17 mouse cellular contexts compared by ENCODE assay signal in the genomic region with DNA sequence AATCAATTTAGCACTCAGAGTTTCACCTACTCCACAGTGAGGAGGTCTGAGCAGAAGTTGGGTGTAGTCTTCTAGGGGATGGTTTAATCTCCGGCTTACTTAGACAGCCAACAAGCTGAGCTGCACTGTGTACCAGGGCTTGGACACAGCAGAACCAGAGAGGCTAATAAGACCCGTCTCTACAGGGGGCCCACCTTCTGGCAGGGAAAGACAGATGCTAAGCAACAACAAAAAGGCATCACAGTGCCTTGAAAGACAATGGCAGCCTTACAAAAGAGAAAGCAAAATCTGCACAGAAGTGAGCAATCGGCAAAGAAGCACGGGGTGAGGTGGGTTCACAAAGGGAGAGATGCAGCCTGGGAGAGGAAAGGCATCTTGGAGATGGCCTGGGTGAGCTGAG. TPM values are rescaled to one million over a fixed set of nuclear protein-coding genes. Genes with fewer than 3 reads are reported as not detected.
DNase-seq lines count a peak whose midpoint lies in the region; ATAC-seq and TF ChIP-seq lines count a peak whose summit lies in the region.
"Had no signal": no experiment of that assay in that cellular context is flagged by ENCODE, and none has a peak within 500 bp of the region (broad histone marks: within the 10 kb centered on the region; RNA-seq: fewer than 3 reads in every experiment).

No protein-coding gene starts in this region.

- ATAC-seq in heart, postnatal 0 days (ENCODE audit: insufficient read depth, low read depth): no peak
- ATAC-seq in midbrain, embryonic 11.5 days (ENCODE audit: low FRiP score): no peak
- ATAC-seq in midbrain, embryonic 15.5 days (replicated peaks): no peak
- no peak for ATAC-seq in midbrain, postnatal 0 days (ENCODE audit: low FRiP score)
- ATAC-seq: forebrain, embryonic 16.5 days; intestine, postnatal 0 days had no signal

- no peak overlapping the region for H3K4me2 ChIP-seq in heart, postnatal 0 days (ENCODE audit: low read depth, low read length)
- H3K4me2 ChIP-seq in midbrain, embryonic 11.5 days: no peak overlapping the region
- H3K4me2 ChIP-seq in midbrain, embryonic 15.5 days: no peak overlapping the region
- no peak overlapping the region for H3K4me2 ChIP-seq in midbrain, postnatal 0 days (ENCODE audit: low read depth, low read length, poor library complexity, severe bottlenecking)
- H3K4me2 ChIP-seq: embryonic facial prominence, embryonic 13.5 days had no signal

- no peak overlapping the region for H3K9ac ChIP-seq in heart, postnatal 0 days (replicated peaks; ENCODE audit: low read depth, low read length)
- no peak overlapping the region for H3K9ac ChIP-seq in midbrain, embryonic 11.5 days (ENCODE audit: low read length)
- H3K9ac ChIP-seq in midbrain, embryonic 15.5 days: no peak overlapping the region
- H3K9ac ChIP-seq in midbrain, postnatal 0 days (replicated peaks; ENCODE audit: low read length, poor library complexity, severe bottlenecking): no peak overlapping the region
- H3K9ac ChIP-seq: embryonic facial prominence, embryonic 13.5 days had no signal

- H3K4me1 ChIP-seq in heart, postnatal 0 days (ENCODE audit: control insufficient read depth, insufficient read depth): no peaks in the 10 kb centered on the region; the same call in 1 of the 2 replicates
- peaks cover 17% of the 10 kb centered on the region for H3K4me1 ChIP-seq in midbrain, embryonic 11.5 days (ENCODE audit: control insufficient read depth, insufficient read depth, low read length)
- peaks cover 24% of the 10 kb centered on the region for H3K4me1 ChIP-seq in midbrain, embryonic 15.5 days
- peaks cover 20% of the 10 kb centered on the region for H3K4me1 ChIP-seq in brown adipose tissue, adult 24 weeks (ENCODE audit: control insufficient read depth, insufficient read depth, insufficient read length, low read length)
- no peaks in the 10 kb centered on the region; the same call in 1 of the 2 replicates for H3K4me1 ChIP-seq in midbrain, postnatal 0 days (ENCODE audit: insufficient read depth, low read length)

- no peak for TF ChIP-seq CTCF in heart, postnatal 0 days (IDR thresholded peaks at IDR 0.05; ENCODE audit: low read depth)
- no peak for TF ChIP-seq CTCF in midbrain, postnatal 0 days (IDR thresholded peaks at IDR 0.05)

- no peak for DNase-seq in heart, postnatal 0 days (ENCODE audit: low spot score)
- DNase-seq in heart, adult 8-10 months (ENCODE audit: low spot score): no peak
- DNase-seq in midbrain, embryonic 11.5 days (ENCODE audit: low spot score, missing footprints): no peak
- DNase-seq in midbrain, postnatal 0 days (ENCODE audit: low spot score): peak; percentile 28
- no peak for DNase-seq in adrenal gland, postnatal 10 days
- DNase-seq: cerebellum, adult 18-20 months; heart, postnatal 36 days; kidney, postnatal 14 days; right cerebral cortex, postnatal 25 days had no signal

- peaks cover 4% of the 10 kb centered on the region; the same call in 1 of the 2 replicates for H3K9me3 ChIP-seq in heart, postnatal 0 days (replicated peaks; ENCODE audit: control insufficient read depth, low read length)
- H3K9me3 ChIP-seq in midbrain, embryonic 11.5 days (ENCODE audit: control insufficient read depth, low read length): no peaks in the 10 kb centered on the region
- no peaks in the 10 kb centered on the region for H3K9me3 ChIP-seq in midbrain, embryonic 15.5 days
- no peaks in the 10 kb centered on the region for H3K9me3 ChIP-seq in midbrain, postnatal 0 days (ENCODE audit: low read length)

- WGBS in heart, postnatal 0 days: 64% methylated on average over 4 of the region's 4 CpGs
- 19% methylated on average over 4 of the region's 4 CpGs for WGBS in midbrain, embryonic 11.5 days
- 7% methylated on average over 4 of the region's 4 CpGs for WGBS in midbrain, embryonic 15.5 days
- 16% methylated on average over 4 of the region's 4 CpGs for WGBS in midbrain, postnatal 0 days

- peaks cover 47% of the 10 kb centered on the region for H3K27me3 ChIP-seq in heart, postnatal 0 days (ENCODE audit: control insufficient read depth, insufficient read depth, low read length)
- peaks cover 19% of the 10 kb centered on the region for H3K27me3 ChIP-seq in midbrain, embryonic 11.5 days (ENCODE audit: control insufficient read depth, insufficient read depth, low read length)
- H3K27me3 ChIP-seq in midbrain, embryonic 15.5 days (replicated peaks): peaks cover 10% of the 10 kb centered on the region
- no peaks in the 10 kb centered on the region for H3K27me3 ChIP-seq in midbrain, postnatal 0 days (ENCODE audit: insufficient read depth, low read length)

- no peak overlapping the region for H3K4me3 ChIP-seq in heart, postnatal 0 days (ENCODE audit: low read depth, low read length)
- no peak overlapping the region for H3K4me3 ChIP-seq in midbrain, embryonic 11.5 days (ENCODE audit: low read depth, low read length)
- H3K4me3 ChIP-seq in midbrain, embryonic 15.5 days: no peak overlapping the region
- no peak overlapping the region for H3K4me3 ChIP-seq in brown adipose tissue, adult 24 weeks (ENCODE audit: insufficient read depth, low read depth, low read length)
- no peak overlapping the region for H3K4me3 ChIP-seq in midbrain, postnatal 0 days (ENCODE audit: low read depth, low read length)
- H3K4me3 ChIP-seq: embryonic facial prominence, embryonic 13.5 days had no signal

- 0 out of 2 replicates have a peak overlapping the region, but pooled peaks have one; percentile 79 for H3K27ac ChIP-seq in heart, postnatal 0 days (ENCODE audit: low read depth)
- 0 out of 2 replicates have a peak overlapping the region, but pooled peaks have one; percentile 32 for H3K27ac ChIP-seq in midbrain, embryonic 11.5 days (ENCODE audit: low read depth, low read length)
- H3K27ac ChIP-seq in midbrain, embryonic 15.5 days: no peak overlapping the region
- H3K27ac ChIP-seq in brown adipose tissue, adult 24 weeks (replicated peaks; ENCODE audit: low read depth, low read length): peak overlapping the region; percentile 98
- H3K27ac ChIP-seq in midbrain, postnatal 0 days (ENCODE audit: low read depth, low read length): no peak overlapping the region
- H3K27ac ChIP-seq: embryonic facial prominence, embryonic 13.5 days had no signal

- no peak for TF ChIP-seq EP300 in heart, postnatal 0 days (IDR thresholded peaks at IDR 0.05; ENCODE audit: low read depth)

- H3K36me3 ChIP-seq in heart, postnatal 0 days (replicated peaks; ENCODE audit: control insufficient read depth, insufficient read depth, low read length): no peaks in the 10 kb centered on the region
- no peaks in the 10 kb centered on the region for H3K36me3 ChIP-seq in midbrain, embryonic 11.5 days (ENCODE audit: control insufficient read depth, insufficient read depth, low read length)
- H3K36me3 ChIP-seq in midbrain, embryonic 15.5 days (replicated peaks): no peaks in the 10 kb centered on the region
- H3K36me3 ChIP-seq in midbrain, postnatal 0 days (ENCODE audit: insufficient read depth, low read length): no peaks in the 10 kb centered on the region
- H3K36me3 ChIP-seq: embryonic facial prominence, embryonic 13.5 days; G1E had no signal

RNA-seq across cellular contexts. Expression of a gene that starts 3.3 kb away (rescaled TPM):
- total RNA-seq in heart, postnatal 0 days (2014; rRNA removed; ENCODE audit: low replicate concordance): 17.1 and 26.5 TPM in 2 replicates
- polyA plus RNA-seq in heart, postnatal 0 days (2015; fragmentation: Nextera tagmentation; extraction: Ambion mirVana): 0.81 and 1.1 TPM in 2 replicates
- 10 to 100 TPM; 36.3 to 53.5 (median 43.5) TPM for total RNA-seq in heart, adult 8-10 months (2022)
- 2.2 TPM in 2 replicates for polyA plus RNA-seq in midbrain, embryonic 11.5 days (2014; fragmentation: Nextera tagmentation; extraction: Ambion mirVana)
- polyA plus RNA-seq in midbrain, embryonic 15.5 days (2015; fragmentation: Nextera tagmentation; extraction: Ambion mirVana): 16.0 and 16.9 TPM in 2 replicates
- polyA plus RNA-seq in brown adipose tissue, adult 24 weeks (2012; ENCODE audit: insufficient read depth, insufficient read length, missing spikeins): 6.8 and 15.5 TPM in 2 replicates
- 61.5 and 63.2 TPM in 2 replicates for total RNA-seq in midbrain, postnatal 0 days (2014; rRNA removed)
- polyA plus RNA-seq in midbrain, postnatal 0 days (2015; fragmentation: Nextera tagmentation; extraction: Ambion mirVana): 8.1 and 12.6 TPM in 2 replicates
- 10 to 100 TPM; 54.1 to 67.5 TPM for total RNA-seq in adrenal gland, postnatal 10 days (2021)
- total RNA-seq: monocyte, adult 5-6 weeks had no signal

RNA-seq across cellular contexts. Expression of a gene that starts 18.9 kb away (rescaled TPM):
- total RNA-seq in heart, postnatal 0 days (2014; rRNA removed; ENCODE audit: low replicate concordance): 14.1 and 17.6 TPM in 2 replicates
- 10.4 and 12.7 TPM in 2 replicates for polyA plus RNA-seq in heart, postnatal 0 days (2015; fragmentation: Nextera tagmentation; extraction: Ambion mirVana)
- total RNA-seq in heart, adult 8-10 months (2022): 10 to 100 TPM; 10.9 to 12.7 (median 11.8) TPM
- 7.4 and 9.4 TPM in 2 replicates for polyA plus RNA-seq in midbrain, embryonic 11.5 days (2014; fragmentation: Nextera tagmentation; extraction: Ambion mirVana)
- 31.9 and 32.3 TPM in 2 replicates for polyA plus RNA-seq in midbrain, embryonic 15.5 days (2015; fragmentation: Nextera tagmentation; extraction: Ambion mirVana)
- polyA plus RNA-seq in brown adipose tissue, adult 24 weeks (2012; ENCODE audit: insufficient read depth, insufficient read length, missing spikeins): 17.2 and 24.2 TPM in 2 replicates
- 31.0 and 34.0 TPM in 2 replicates for total RNA-seq in midbrain, postnatal 0 days (2014; rRNA removed)
- 32.4 and 37.1 TPM in 2 replicates for polyA plus RNA-seq in midbrain, postnatal 0 days (2015; fragmentation: Nextera tagmentation; extraction: Ambion mirVana)
- 10 to 100 TPM; 26.6 to 29.5 TPM for total RNA-seq in adrenal gland, postnatal 10 days (2021)

RNA-seq across cellular contexts. Expression of a gene that starts 42.4 kb away (rescaled TPM):
- 0.84 TPM in 1 of 2 replicates, not detected in the other for total RNA-seq in heart, postnatal 0 days (2014; rRNA removed; ENCODE audit: low replicate concordance)
- 0.15 and 0.23 TPM in 2 replicates for polyA plus RNA-seq in heart, postnatal 0 days (2015; fragmentation: Nextera tagmentation; extraction: Ambion mirVana)
- under 1 TPM in 3 of 4 experiments, not detected in 1; 0.09 to 0.25 (median 0.09) TPM for total RNA-seq in heart, adult 8-10 months (2022)
- 23.6 TPM in 2 replicates for polyA plus RNA-seq in midbrain, embryonic 11.5 days (2014; fragmentation: Nextera tagmentation; extraction: Ambion mirVana)
- polyA plus RNA-seq in midbrain, embryonic 15.5 days (2015; fragmentation: Nextera tagmentation; extraction: Ambion mirVana): 84.8 and 88.5 TPM in 2 replicates
- not detected in 2 replicates for polyA plus RNA-seq in brown adipose tissue, adult 24 weeks (2012; ENCODE audit: insufficient read depth, insufficient read length, missing spikeins)
- 100 and 110 TPM in 2 replicates for total RNA-seq in midbrain, postnatal 0 days (2014; rRNA removed)
- 68.0 and 68.8 TPM in 2 replicates for polyA plus RNA-seq in midbrain, postnatal 0 days (2015; fragmentation: Nextera tagmentation; extraction: Ambion mirVana)
- total RNA-seq in adrenal gland, postnatal 10 days (2021): 10 to 100 TPM in 1 of 2 experiments, 1 to 10 TPM in 1; 6.9 to 12.7 TPM
- total RNA-seq: granulocyte monocyte progenitor cell, adult 5-6 weeks; monocyte, adult 5-6 weeks had no signal
- polyA plus RNA-seq: G1E had no signal

Comparison
In these comparisons a context has a peak if more than half of its experiments do, and no peak if none do; other contexts are left out.
1. H3K27ac ChIP-seq: peak in heart, postnatal 0 days (single experiment), midbrain, embryonic 11.5 days (single experiment) and brown adipose tissue, adult 24 weeks (single experiment); none in midbrain, embryonic 15.5 days (single experiment) and midbrain, postnatal 0 days (single experiment).
2. RNA of a gene that starts 42.4 kb away (polyA plus RNA-seq): 84.8 to 88.5 TPM in midbrain, embryonic 15.5 days, 68.0 to 68.8 TPM in midbrain, postnatal 0 days and 23.6 TPM in midbrain, embryonic 11.5 days; 0.15 to 0.23 TPM in heart, postnatal 0 days and not detected in brown adipose tissue, adult 24 weeks; every median in the first group is over 10 times any median in the second.